Mouse (Mus musculus) myocyte (in vitro differentiated cells): ENCODE measurements around the gene Tada2a. TPM values are rescaled to one million over a fixed set of nuclear protein-coding genes. Genes with fewer than 3 reads are reported as not detected.
A peak's percentile ranks its signal among the peaks of the same experiment; 100 is the strongest.

Experiments
- H3K27me3 ChIP-seq: one replicate; pipeline ENCODE4 v1.6.1; 2011; ENCODE audit not compliant: control insufficient read depth, insufficient read depth, insufficient read length
- H3K36me3 ChIP-seq: one replicate; pipeline ENCODE4 v1.6.1; 2011; ENCODE audit not compliant: control insufficient read depth, insufficient read depth
- H3K4me2 ChIP-seq: one replicate; pipeline ENCODE4 v1.6.1; 2011; ENCODE audit warnings: low read depth, control low read depth
- H3K4me3 ChIP-seq: one replicate; pipeline ENCODE4 v1.5.1; 2011; ENCODE audit warnings: mild to moderate bottlenecking, control low read depth, moderate library complexity
- H3K79me2 ChIP-seq: one replicate; pipeline ENCODE4 v1.6.1; 2011; ENCODE audit not compliant: control insufficient read depth, insufficient read depth
- H3ac ChIP-seq: one replicate; pipeline ENCODE4 v1.6.1; 2011; ENCODE audit not compliant: control insufficient read depth, insufficient read length
- CEBPB ChIP-seq: IDR thresholded peaks from 2 replicates; pipeline ENCODE4 v1.6.1; 2011; ENCODE audit warnings: mild to moderate bottlenecking, moderate library complexity; ENCODE audit not compliant: poor library complexity, insufficient read depth, severe bottlenecking
- E2F4 ChIP-seq: IDR thresholded peaks from one replicate; pipeline ENCODE4 v1.6.1; 2011; ENCODE audit warnings: mild to moderate bottlenecking, control low read depth, moderate library complexity; ENCODE audit not compliant: insufficient read depth
- MAX ChIP-seq: IDR thresholded peaks from one replicate; pipeline ENCODE4 v1.6.1; 2011; ENCODE audit warnings: low read depth, mild to moderate bottlenecking, control low read depth
- MYOD1 ChIP-seq, 3 experiments: IDR thresholded peaks; one replicate each; pipeline ENCODE4 v1.6.1; 2011; ENCODE audit warnings: control low read depth in 2 of 3, low read depth in 2 of 3, mild to moderate bottlenecking in 2 of 3, moderate library complexity in 1 of 3; ENCODE audit not compliant: insufficient read length in 2 of 3, control insufficient read depth in 1 of 3
- MYOG ChIP-seq, 3 experiments: IDR thresholded peaks; one replicate each; pipeline ENCODE4 v1.6.1; 2011; ENCODE audit warnings: control low read depth in 2 of 3, low read depth in 2 of 3, mild to moderate bottlenecking in 2 of 3; ENCODE audit not compliant: insufficient read length in 2 of 3, control insufficient read depth in 1 of 3, insufficient read depth in 1 of 3
- POLR2A ChIP-seq: IDR thresholded peaks from one replicate; pipeline ENCODE4 v1.6.1; 2011; ENCODE audit warnings: low read depth, mild to moderate bottlenecking, control low read depth, moderate library complexity; ENCODE audit not compliant: insufficient read length
- POLR2AphosphoS2 ChIP-seq: IDR thresholded peaks from one replicate; pipeline ENCODE4 v1.6.1; 2011; ENCODE audit warnings: low read depth, control low read depth; ENCODE audit not compliant: insufficient read length
- REST ChIP-seq: IDR thresholded peaks from one replicate; pipeline ENCODE4 v1.6.1; 2011; ENCODE audit warnings: mild to moderate bottlenecking, control low read depth, moderate library complexity; ENCODE audit not compliant: insufficient read depth, insufficient read length
- SRF ChIP-seq: IDR thresholded peaks from one replicate; pipeline ENCODE4 v1.6.1; 2011; ENCODE audit warnings: low read depth; ENCODE audit not compliant: control insufficient read depth, insufficient read length
- TCF12 ChIP-seq: IDR thresholded peaks from one replicate; pipeline ENCODE4 v1.6.1; 2011; ENCODE audit warnings: mild to moderate bottlenecking, control low read depth; ENCODE audit not compliant: poor library complexity, insufficient read depth, severe bottlenecking
- TCF3 ChIP-seq: IDR thresholded peaks from one replicate; pipeline ENCODE4 v1.6.1; 2011; ENCODE audit warnings: low read depth, control low read depth; ENCODE audit not compliant: insufficient read length
- USF1 ChIP-seq: IDR thresholded peaks from one replicate; pipeline ENCODE4 v1.6.1; 2011; ENCODE audit warnings: low read depth, mild to moderate bottlenecking, control low read depth, moderate library complexity
- polyA plus RNA-seq: library from polyadenylated mRNA; unstranded; fragments of >200 nt; fragmentation: generic; extraction: Trizol; gene quantifications from one replicate; pipeline ENCODE4 v1.2.1, GENCODE M21; 2012; ENCODE audit warnings: missing spikeins

The Tada2a gene
- polyA plus RNA-seq, 1 experiment, result 12.4 TPM

GRCm38 (mm10) chr11:84145201-84145798, 15.9 kb upstream of the Tada2a start:
- Histone ChIP-seq H3K79me2 (no peaks in the 10 kb centered on the region), H3K4me2 (no peak overlapping the region), H3K36me3 (no peaks in the 10 kb centered on the region), H3K4me3 (no peak overlapping the region), H3K27me3 (no peaks in the 10 kb centered on the region), H3ac (no peak overlapping the region)
- TF ChIP-seq TCF12 (no peak), USF1 (no peak), E2F4 (no peak), SRF (no peak), REST (no peak), POLR2A (no peak), MYOD1 (IDR thresholded peaks at IDR 0.05; ENCODE audit: control insufficient read depth in 1 of 3, insufficient read length in 2 of 3, low read depth in 2 of 3) (no peak), CEBPB (no peak), POLR2AphosphoS2 (no peak), MYOG (IDR thresholded peaks at IDR 0.05; ENCODE audit: control insufficient read depth in 1 of 3, insufficient read depth in 1 of 3, insufficient read length in 2 of 3, low read depth in 2 of 3) (no peak), MAX (no peak), TCF3 (no peak)

DNA sequence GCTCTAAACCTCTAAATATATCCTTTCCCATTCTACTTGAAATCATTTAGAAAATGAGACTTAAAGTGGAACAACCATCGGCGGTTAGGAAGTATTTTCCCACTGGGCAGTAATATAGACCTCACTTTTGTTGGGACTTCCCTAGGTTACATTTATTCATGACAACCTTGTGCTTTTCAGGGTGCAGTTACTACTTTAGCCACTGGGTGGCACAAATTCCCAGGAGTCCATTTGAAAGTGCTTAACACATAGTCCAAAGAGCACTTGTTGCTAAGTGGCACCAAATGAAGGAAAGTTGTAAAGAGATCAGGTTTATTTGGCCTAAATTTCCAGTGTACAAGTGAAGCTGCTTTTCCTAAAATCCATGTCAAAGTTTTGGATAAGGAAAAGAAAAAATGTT, 12.4 kb upstream of the Tada2a start:
- Histone ChIP-seq H3K79me2 (no peaks in the 10 kb centered on the region), H3ac (no peak overlapping the region), H3K4me2 (no peak overlapping the region), H3K27me3 (no peaks in the 10 kb centered on the region), H3K4me3 (no peak overlapping the region), H3K36me3 (no peaks in the 10 kb centered on the region)
- TF ChIP-seq SRF (no peak), USF1 (no peak), E2F4 (no peak), TCF3 (no peak), TCF12 (no peak), REST (no peak), POLR2AphosphoS2 (no peak)

DNA sequence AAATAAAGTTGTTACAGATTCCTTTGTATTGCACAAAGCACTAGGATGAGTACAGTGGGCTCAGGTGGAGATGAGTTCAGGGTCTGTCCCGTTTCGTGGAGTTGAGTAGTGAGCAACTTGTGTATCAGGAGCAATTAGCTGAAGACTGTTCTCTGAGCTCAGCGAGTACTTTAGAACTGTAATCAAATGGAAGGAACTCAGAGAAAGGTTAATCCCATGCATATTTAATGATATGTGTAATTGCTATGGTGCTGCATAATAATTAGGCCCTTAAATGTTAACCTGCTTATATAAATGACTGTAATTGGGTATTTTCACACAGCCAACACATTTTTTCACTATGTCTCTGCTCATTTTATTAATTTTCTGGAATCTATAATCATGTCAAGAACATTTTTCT, 7.1 kb upstream of the Tada2a start:
- H3K4me3 ChIP-seq, result no peak overlapping the region
- H3K27me3 ChIP-seq, result no peaks in the 10 kb centered on the region
- no peaks in the 10 kb centered on the region for H3K36me3 ChIP-seq
- H3K4me2 ChIP-seq, result no peak overlapping the region
- TF ChIP-seq USF1 (no peak), MYOD1 (IDR thresholded peaks at IDR 0.05; ENCODE audit: control insufficient read depth in 1 of 3, insufficient read length in 2 of 3, low read depth in 2 of 3) (no peak), MYOG (IDR thresholded peaks at IDR 0.05; ENCODE audit: control insufficient read depth in 1 of 3, insufficient read depth in 1 of 3, insufficient read length in 2 of 3, low read depth in 2 of 3) (no peak), POLR2A (no peak), REST (no peak), MAX (no peak), TCF12 (no peak), CEBPB (no peak), E2F4 (no peak), TCF3 (no peak), POLR2AphosphoS2 (no peak)
- H3K79me2 ChIP-seq, result no peaks in the 10 kb centered on the region
- no peak overlapping the region for H3ac ChIP-seq

- no peaks in the 10 kb centered on the region for H3K36me3 ChIP-seq
Observed at GRCm38 (mm10) chr11:84134331-84134860, 5.0 kb upstream of the Tada2a start.

DNA sequence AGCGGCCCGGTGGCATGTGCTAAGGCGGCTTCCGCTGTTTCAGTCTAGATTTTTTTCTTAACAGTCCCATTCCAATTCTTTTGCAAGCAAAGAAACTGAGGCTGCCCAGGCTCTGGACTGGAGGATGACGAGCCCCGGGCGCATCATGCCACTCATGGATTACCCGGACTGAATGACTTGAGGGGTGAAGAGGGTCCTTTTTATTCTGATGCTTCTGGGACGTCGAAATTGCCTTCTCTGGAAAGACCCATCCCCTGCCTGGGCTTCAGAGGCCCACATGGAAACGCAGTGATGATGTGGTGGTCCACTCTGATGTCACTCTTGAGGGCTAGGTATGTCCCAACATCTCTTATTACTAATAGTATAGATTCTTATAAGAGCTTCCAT, 392 bp upstream of the Tada2a start:
- H3K4me2 ChIP-seq, result peak overlapping the region; percentile 73
- H3K4me3 ChIP-seq, result peak overlapping the region; percentile 54
- no peaks in the 10 kb centered on the region for H3K27me3 ChIP-seq
- peaks cover 18% of the 10 kb centered on the region for H3K36me3 ChIP-seq
- peak overlapping the region; percentile 84 for H3ac ChIP-seq
- TF ChIP-seq E2F4 (no peak), SRF (no peak), USF1 (no peak), POLR2AphosphoS2 (no peak), MYOD1 (IDR thresholded peaks at IDR 0.05; ENCODE audit: control insufficient read depth in 1 of 3, insufficient read length in 2 of 3, low read depth in 2 of 3) (no peak), MAX (no peak), POLR2A (no peak), REST (no peak), MYOG (IDR thresholded peaks at IDR 0.05; ENCODE audit: control insufficient read depth in 1 of 3, insufficient read depth in 1 of 3, insufficient read length in 2 of 3, low read depth in 2 of 3) (no peak), TCF3 (no peak)
- H3K79me2 ChIP-seq, result peaks cover 12% of the 10 kb centered on the region

More at GRCm38 (mm10) chr11:84134331-84134860, 5.0 kb upstream of the Tada2a start:
- H3K27me3 ChIP-seq, result no peaks in the 10 kb centered on the region
- TF ChIP-seq MAX, result no peak
- no peak for TF ChIP-seq REST
- no peak for TF ChIP-seq MYOG (IDR thresholded peaks at IDR 0.05; ENCODE audit: control insufficient read depth in 1 of 3, insufficient read depth in 1 of 3, insufficient read length in 2 of 3, low read depth in 2 of 3)
- TF ChIP-seq MYOD1 (IDR thresholded peaks at IDR 0.05; ENCODE audit: control insufficient read depth in 1 of 3, insufficient read length in 2 of 3, low read depth in 2 of 3), result no peak
- no peak for TF ChIP-seq SRF
- no peak for TF ChIP-seq USF1
- H3K4me2 ChIP-seq, result no peak overlapping the region
- no peak overlapping the region for H3K4me3 ChIP-seq
- no peak overlapping the region for H3ac ChIP-seq
- H3K79me2 ChIP-seq, result no peaks in the 10 kb centered on the region
